Mouse (Mus musculus): ENCODE measurements around the gene Zfp1. TPM values are rescaled to one million over a fixed set of nuclear protein-coding genes. Genes with fewer than 3 reads are reported as not detected.

The Zfp1 gene
- total RNA-seq, 2 experiments from 2014 or later: 19.7 to 21.8 TPM

DNA sequence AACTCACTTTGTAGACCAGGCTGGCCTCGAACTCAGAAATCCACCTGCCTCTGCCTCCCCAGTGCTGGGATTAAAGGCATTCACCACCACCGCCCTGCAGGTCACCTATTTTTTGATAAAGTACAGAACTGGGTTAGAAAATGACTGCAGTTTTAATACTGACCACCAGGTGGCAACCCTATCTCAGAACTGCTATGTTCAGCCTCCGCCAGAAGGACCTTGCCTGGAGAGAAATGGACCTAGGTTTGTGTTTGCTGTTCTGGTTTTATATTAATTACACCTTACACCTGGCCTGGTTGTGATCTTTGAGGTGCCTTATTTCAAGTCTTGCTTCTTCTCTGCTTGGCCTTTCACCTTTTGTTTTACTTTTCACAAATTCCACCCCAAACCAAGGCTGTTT is 34.9 kb downstream of the Zfp1 start:
- peak; percentile 21 to 40 for DNase-seq

DNA sequence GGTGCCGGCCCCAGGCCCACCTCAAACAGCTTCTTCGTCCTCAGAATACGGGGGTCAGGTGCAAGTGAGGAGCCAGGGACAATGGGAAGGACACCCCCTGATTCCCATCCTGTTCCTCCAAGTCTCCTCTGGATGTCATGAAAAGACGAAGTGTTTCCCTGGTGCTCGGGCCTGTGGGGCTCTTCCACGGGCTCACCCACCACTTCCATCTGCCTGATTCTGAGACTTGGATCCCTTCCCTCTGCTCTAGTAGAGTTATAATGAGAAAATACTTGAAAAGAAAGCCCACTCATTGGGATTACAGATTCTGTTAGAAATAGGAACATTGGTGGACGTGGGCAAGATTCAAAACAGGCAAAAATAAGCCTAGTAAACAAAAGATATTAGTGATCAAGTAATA is 35.6 kb downstream of the Zfp1 start:
- DNase-seq: peak; percentile 23 to 45

DNA sequence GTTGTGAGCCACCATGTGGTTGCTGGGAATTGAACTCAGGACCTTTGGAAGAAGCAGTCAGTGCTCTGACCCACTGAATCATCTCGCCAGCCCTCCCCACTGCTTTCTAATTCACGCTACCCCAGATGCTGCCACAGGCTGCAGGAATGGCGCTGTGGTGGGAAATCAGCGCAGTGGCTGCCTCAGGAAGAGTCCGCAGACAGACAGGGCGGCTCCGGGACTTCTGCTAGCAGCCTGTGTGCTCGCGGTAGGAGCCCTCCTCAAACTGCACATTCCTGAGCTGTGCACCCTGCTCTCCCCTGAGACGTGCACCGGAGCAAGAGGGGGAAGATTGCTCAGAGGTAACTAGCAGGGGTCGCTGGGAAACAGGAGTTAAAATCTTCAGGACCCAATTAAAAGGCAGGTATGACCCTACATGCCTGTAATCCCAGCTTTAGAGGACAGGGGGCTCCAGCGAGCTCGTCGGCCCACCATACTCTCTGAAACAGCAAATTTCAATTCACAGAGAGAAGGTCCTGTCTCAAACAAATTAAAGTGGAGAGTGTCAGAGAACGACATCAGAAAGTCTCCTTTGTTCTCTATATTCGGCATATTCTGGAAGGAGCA is 37.3 kb downstream of the Zfp1 start:
- DNase-seq: no peak

DNA sequence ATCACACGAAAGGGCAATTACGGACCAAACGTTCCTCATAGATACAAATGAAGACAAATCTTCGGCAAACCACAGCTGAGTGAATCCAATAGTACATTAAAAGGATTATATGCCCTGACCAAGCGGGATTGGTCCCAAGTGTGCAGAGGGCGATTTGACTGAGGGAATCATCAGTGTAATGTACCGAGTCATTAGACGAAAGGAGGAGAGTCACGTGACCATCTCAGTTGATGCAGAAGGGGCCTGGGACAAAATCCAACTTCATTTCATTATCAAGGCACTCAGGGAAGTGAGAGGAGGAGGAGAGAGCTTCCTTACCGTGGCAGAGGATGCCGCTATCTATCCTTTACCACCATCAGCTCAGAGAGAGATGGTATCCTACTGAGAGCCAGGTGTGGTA is 38.0 kb downstream of the Zfp1 start:
- no peak for DNase-seq

DNA sequence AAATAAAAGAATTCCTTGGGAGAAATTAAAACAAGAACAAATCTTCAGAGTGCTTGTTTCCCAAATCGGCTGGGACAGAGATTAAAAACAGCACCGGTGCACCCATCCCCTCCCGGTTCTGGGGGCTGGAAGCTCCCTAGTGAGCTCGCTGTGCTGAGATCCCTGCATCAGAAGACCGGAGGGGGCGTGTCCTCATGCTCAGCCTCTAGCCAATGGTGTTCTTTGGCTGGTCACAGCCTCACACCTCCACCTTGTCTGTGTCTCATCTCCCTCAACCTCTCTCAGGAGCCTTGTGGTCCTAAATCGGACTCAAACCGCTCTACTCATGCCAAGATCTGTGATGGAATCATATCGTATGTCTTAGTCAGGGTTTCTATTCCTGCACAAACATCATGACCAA is 39.3 kb downstream of the Zfp1 start:
- DNase-seq: no peak

DNA sequence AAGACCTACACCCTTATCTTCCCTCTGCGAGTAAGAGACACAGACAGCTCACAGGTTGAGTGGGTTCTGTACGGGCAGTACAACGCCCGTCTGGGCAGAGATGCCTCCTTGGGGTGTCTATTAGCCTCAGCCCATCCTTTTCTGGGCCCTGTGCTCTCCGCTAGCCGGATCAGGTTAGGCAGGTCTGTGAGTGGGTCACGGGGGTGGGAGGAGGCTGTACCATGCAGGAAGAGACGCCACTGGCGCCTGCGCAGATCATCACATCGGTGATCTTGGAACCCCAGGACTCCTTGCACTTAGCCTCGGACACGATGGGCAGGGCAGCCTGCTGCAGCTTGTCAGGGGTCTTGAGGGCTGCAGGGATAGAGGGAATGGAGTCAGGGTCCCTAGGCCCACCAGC is 43.7 kb downstream of the Zfp1 start:
- DNase-seq: no peak

DNA sequence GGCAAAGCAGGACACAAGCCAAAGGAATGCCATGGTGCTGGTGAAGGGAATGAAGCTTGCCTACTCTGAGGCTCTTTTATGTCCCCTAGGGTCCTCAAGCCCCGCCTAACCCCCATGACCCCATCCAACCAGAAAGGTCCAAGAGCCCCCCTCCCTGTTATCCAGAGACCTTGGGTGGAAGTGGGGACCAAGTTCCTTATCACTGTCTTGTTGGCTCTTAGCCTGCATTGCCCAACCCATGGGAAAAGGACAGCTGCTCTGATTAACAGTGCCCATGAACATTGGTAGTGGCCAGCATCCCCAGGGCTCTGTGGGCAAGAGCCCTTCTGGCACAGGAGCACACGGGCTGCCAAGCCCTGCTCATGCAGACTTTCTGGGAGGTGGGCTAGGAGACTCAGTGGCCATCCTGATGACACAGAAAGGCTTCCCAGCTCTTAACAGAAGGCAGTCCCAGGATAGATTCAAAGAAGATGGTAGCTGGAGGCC is 47.8 kb downstream of the Zfp1 start, which contains the start of gene Ctrb1:
Ctrb1 (minus strand) TSS at position 51 of the 486 bp plus-strand sequence.
- DNase-seq: no peak

DNA sequence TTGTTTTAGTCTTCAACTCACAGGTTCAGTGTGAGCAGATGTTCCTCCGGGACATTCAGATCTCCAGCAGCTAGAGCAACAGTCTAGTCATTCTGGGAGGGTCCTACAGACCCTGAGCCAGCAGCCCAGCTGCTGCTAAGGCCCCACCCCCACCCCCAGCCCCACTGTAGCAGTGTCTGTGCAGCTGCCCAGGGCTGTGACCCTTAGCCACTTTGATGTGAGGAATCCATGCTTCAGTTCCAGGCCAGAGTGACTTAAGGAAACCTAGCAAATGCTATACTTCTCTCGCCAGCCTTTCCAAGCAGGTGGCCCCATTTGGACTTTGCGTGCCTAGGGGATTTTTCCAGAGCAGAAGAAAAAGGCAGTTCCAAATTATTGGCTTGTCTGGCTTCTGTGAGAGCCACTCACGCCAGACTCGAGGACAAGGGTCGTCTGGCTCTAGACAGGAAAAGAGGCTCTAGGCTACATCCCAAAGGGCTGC is 50.1 kb downstream of the Zfp1 start:
- DNase-seq: no peak

DNA sequence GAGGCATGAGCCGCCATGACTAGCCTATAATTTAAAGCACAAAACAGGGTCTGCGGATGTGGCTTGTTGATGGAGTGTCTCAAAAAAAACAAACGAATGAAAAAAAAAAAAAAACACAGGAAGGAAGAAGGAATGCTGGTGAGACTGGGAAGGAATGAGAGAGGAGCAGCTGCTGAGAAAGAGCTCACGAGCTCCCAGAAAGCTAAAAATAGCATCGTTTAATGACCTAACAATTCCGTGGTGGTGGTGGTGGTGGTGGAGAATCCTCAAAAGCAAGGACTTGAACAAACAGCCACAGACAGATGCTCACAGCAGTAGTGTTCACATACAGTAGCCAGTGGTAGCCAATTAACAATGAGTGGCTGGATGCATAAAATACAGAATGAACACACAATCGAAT is 52.2 kb downstream of the Zfp1 start:
- no peak for DNase-seq

DNA sequence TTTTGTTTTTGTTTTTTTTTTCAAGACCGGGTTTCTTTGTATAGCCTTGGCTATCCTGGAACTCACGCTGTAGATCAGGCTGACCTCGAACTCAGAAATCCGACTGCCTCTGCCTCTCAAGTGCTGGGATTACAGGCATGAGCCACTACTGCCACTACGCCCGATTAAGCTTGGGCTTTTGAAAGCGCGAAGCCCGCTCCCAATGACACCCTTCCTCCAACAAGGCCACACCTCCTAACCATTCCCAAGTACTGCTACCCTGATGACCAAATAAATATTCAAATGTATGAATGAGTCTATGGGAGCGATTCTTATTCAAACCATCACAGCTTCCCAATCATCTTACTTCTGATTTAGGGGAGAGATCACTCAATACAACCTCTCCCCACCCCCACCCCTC is 54.5 kb downstream of the Zfp1 start:
- DNase-seq: no peak

DNA sequence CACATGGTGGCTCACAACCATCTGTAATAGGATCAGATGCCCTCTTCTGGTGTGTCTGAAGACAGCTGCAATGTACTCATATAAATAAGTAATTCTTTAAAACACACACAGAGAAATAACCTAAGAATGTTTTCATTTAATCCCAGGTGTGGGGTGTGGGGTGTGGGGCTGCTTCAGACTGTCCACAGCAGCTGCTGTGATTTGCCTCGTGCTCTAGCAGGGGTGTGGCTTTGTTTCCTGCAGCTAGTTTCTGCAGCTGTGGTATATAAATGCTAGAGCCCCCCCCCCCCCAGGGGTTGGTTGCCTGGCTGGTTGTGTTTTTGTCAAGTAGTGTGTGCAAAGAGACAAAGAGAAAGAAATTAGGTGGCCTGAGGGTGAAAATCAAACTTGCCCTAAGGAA is 55.8 kb downstream of the Zfp1 start:
- DNase-seq: no peak

DNA sequence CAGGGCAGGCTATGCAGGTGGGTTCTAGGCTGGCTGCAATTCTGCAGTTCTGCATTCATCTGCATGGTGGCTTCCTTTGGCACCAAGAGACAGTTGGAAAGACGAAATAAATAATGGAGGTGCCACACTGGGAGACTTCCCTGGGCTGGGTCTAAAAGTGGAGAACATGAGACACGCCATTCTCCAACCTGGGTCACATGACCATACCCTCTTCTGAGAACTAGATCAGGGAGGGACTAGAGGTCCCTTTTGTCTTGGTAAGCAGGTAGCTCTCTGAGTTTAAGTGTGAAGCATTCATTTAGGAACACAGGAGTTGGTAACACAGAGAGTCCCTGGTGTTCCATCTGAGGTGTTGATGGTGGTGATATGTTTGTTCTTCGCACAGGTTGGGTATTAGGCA is 57.0 kb downstream of the Zfp1 start:
- DNase-seq: no peak

DNA sequence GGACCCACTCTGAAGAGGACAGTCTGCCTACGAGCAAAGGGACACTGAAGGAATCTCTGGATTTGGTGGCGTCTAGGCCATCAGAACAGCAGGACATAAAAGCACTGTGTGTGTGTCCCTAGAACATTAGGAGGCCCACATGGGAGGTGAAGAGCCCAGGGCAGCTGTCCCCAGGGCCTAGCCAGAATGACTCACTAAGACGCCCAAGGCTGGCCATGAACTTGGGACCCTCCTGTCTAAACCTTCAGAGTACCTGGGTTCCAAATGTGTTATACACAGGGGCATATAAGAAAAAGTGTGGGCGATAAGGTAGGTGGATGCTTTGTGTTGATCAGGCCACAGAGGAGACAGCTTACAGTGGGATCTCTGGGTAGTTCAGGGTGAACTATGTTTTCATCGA is 57.5 kb downstream of the Zfp1 start:
- DNase-seq: no peak

DNA sequence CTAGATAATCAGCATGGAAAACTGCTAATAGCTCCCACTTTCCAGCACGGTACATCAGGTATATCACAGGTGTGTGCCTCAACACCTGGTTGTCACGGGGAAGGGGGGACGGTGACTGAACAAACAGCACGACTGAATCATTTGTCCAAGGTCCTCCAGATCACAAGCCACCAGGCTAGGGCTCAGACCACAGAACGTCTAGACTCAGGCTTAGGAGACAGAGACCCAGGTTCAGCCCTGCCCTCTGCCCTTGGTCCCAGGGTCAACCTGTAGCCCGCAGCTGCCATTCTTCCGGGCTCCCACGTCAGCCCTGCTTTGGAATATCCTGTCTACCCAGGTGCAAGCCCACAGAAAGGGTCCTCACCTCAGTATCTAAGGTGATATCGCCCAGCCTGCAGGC is 58.2 kb downstream of the Zfp1 start:
- DNase-seq: no peak

DNA sequence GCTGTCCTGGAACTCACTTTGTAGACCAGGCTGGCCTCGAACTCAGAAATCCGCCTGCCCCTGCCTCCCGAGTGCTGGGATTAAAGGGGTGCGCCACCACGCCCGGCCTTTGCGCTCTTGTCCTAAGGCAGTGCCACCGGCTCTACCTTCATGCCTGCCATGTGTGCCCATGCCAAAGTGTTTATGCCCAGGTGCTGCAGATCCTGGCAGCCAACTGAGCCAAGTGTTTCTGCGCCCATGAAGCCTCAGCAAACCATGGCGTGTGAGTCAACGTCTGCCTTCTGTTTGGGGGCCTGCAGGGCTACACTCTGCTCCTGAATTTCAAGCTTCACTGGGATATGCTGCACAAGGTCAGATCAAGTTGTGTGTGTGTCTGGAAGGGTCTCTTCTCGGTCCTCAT is 61.4 kb downstream of the Zfp1 start:
- DNase-seq: no peak

DNA sequence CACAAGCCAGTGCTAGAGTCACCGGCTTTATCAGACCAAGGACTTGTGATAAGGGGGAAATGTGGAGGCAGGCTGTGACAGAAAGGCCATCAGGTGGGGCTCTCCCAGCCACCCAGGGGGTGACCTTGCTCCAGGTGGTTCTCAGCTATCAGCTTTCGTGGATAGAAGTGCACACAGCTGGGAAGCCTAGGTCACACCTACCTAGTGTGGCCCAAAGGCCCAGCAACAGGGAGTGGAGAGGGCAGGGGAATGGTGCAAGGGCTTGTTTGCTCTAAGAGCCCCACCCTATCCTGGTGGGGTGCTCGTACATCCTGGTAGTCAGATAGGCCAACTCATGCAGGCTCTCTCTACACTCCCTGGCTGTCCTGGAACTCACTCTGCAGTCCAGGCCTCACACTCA is 62.0 kb downstream of the Zfp1 start:
- DNase-seq: no peak

DNA sequence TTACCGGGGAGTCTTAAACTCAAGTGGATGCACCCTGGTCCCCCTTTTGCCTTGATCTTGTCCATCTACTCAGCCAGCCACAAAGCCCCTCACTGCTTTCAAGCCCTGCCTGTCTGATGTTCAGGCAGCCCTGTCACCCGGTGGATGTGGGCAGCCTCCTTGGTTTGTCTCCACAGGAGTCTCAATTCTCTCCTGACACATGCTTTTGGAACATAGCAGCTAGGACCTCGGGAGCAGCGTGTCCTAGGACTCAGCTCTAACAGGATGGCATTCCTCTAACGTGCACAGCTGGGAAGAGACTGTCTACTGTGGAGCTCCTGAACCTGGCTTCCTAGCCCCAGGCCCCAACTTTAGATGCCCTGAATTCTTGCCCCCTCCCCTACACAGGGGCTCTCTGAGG is 62.5 kb downstream of the Zfp1 start:
- no peak for DNase-seq

DNA sequence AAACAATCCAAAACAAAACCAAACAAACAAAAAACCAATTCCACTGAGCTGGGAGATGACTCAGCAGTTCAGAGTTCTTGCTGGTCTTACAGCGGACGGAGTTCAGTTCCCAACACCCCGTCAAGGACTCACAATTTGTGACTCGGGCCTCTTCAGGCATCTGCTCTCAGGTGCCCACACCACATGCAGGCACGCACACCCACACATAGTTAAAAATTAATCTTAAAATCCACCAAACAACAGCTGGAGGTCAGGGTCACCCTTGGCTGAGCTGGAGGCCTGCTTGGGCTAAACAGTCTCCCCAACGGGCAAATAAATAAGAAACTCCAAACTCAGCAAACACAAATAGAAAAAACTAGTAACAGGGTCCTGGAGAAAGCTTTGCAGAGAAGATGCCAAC is 65.1 kb downstream of the Zfp1 start:
- no peak for DNase-seq

DNA sequence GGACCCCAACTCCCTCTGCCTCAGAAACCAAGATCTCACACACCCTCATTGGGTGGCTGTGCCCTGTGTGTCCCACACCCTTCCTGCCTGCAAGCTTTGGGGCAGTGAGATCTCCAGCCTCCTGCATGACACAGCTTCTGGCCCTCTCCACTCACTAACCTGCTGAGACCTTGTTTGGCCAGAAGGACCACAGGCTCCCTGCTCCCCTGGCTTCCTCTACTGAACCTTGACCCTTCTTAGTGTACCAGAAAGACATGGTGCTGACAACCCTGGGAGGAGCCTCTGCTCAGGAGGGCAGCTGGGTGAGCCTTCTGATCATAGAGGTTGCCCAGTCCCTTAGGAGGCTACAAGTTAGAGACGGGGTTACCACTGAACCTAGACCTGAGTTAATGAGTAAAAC is 66.0 kb downstream of the Zfp1 start:
- DNase-seq: no peak

DNA sequence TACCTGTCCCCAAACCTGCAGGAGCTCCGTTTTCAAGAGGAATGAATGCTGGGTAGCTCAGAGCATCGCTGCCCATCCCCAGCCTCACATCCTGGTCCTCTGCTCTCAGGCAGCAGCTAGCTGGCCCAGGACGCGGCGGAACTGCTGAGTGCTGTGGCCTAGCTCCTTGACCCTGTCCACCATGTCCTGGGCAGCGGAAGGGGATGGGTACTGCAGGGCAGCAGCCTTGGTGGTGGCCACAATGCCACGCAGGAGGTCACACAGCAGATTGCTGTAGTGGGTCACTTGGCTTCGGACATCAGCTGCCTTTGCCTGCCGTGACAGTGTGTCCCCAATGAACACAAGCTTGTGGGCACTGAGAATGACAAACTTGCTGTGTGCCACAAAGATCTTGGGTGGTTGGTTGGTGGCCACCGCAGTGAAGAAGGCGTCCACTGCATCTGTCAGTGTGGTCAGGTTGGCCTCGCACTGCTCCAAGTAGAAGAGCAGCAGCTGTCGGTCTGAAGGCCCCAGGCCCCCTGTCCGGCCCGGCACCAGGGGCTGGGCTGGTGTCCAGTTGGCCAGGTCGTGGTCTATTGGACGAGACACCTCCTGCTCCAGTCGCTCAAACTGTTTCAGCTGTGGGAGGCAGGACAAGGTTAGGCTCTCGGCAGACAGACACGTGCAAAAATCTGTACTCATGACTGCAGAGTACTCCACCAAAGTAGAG is 67.7 kb downstream of the Zfp1 start:
- DNase-seq: no peak

DNA sequence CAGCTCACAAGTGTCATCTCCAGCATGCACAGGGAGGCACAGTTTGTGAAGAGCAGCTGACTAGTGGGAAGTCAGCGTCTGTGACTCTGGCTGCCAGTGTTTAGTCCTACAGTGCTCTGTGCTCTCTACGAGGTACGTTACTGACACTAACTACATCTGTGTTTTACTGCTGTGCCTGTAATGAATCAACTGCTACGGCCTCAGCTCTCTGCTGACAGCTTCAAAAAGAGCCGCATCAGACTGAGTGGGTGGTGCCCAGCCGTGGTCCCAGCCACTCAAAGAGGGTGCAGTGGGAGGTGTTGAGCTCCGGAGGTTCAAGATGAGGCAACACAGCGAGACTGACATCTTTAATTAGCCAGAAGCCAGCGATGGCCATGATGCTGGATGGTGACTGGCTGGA is 68.9 kb downstream of the Zfp1 start:
- peak; percentile 58 to 61 for DNase-seq

DNA sequence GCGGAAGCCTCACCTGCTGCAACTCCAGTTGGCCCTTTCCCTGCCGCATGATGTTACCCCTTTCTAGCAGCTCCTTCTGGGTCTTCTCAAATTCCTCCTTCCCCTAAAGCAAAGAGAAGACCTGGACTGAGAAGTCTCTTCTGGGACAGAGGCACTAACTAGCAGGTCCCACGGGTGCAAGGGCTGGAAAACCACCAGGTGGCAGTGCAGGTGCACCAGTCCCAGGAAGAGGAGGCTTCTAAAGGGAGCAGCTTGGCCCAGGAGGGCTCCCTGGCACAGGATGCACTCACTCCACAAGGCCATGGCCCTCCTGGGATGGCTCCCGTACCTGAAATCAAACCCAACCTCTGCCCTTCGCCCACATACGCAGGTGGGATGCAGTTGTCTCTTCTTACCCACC is 69.4 kb downstream of the Zfp1 start:
- DNase-seq: no peak

DNA sequence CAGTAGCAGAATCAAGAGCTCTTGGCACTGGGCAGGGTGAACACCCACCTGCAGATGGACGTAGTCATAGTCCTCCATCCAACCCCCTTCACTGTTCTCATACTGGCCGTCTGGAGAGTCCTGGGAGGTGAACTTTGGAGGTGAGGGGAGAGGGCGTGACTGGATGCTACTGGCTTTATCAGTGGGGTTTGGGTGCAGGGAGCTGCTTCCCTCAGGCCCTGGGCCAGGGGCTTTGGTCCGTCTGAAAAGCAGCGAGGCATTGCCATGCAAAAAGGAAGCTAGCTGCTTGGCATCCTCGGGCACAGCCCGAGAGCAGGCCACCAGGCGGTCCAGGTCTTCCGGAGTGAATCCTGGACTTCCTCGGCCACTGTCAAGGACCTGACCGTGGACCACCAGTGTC is 70.1 kb downstream of the Zfp1 start:
- no peak for DNase-seq

DNA sequence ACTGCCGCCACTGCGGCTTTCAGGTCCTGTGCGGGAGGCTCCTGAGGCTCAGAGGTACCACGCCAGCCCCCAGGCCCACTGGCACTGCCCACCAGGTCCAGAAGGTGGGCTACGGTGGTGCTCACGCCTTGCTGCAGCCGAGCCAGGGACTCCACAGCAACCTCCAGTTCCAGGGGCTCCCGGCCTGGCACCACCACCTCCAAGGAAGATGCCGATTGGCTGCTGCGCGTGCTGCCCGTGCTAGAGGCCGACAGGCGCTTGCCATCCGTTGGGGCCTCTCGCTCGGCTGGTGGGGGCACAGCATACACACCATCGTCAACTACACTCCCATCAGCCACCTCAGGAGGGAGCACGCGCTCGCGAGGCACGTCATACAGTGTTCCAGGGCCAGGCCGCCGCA is 70.6 kb downstream of the Zfp1 start:
- DNase-seq: no peak

Measured in layer of hippocampus, postnatal 36 days (tissue).